Mouse (Mus musculus) gonadal fat pad, adult 2 months (tissue): ENCODE results near the gene Srm. TPM values are rescaled to one million over a fixed set of nuclear protein-coding genes. Genes with fewer than 3 reads are reported as not detected.

Experiments
- DNase-seq: peaks from one replicate; pipeline ENCODE4 v3.0.0-alpha.2; 2012; ENCODE audit warnings: low read depth
- polyA plus RNA-seq: library from polyadenylated mRNA; depleted of rRNA; stranded (reverse); fragments of >200 nt; gene quantifications from 2 replicates; pipeline ENCODE4 v1.2.3, GENCODE M21; 2012

Srm gene
- polyA plus RNA-seq, 1 experiment = 75.5 TPM

DNA sequence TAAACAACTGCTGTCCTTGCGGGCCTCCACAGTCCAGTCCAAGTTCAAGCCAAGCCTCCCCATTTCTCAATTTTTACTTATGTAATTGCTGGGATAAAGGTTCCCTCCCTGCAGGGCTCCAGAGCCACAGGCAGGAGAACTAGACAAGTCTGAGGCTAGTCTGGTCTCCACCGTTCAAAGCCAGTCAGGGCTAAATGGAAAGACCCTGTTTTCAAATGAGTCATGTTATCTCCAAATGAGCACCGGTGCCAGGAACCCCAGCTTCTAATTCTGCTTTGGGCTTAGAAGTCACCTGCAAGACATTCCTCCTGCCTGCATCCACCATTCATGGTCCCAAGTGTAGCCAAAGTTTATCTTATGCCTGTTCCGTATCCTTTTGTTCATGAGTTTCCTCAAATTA lies 10.6 kb downstream of the Srm start:
- DNase-seq = no peak

DNA sequence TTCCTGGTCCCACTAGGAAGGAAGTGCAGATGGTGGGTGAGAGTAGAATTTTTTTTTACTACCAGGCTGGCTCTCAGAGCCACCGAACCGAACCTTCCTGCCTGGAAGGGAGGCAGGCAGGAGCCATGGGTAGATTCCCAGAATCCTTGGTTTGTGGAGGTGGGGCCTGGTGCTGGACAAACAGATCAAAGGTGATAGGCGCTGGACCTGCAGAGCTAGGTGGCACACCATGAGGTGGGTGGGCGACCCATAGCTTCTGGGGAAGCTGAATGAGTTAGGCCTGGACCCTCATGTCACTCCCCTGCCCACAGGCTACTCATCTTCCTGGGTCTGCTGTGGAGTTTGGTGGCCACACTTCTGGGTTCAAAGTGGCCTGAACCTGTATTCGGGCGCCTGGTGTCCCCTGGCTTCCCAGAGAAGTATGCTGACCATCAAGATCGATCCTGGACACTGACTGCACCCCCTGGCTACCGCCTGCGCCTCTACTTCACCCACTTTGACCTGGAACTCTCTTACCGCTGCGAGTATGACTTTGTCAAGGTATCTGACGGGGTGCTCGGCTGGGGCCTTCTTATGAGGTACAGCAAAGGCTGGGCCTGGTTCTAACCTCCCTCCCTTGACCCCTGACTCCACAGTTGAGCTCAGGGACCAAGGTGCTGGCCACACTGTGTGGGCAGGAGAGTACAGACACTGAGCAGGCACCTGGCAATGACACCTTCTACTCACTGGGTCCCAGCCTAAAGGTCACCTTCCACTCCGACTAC lies 11.2 kb downstream of the Srm start, which contains the start of gene Masp2:
TSS of gene Masp2 (plus strand) at position 198 of the 764 bp plus-strand sequence.
- DNase-seq = no peak

GRCm38 (mm10) chr4:148603376-148604139 lies 12.3 kb downstream of the Srm start:
- no peak for DNase-seq

DNA sequence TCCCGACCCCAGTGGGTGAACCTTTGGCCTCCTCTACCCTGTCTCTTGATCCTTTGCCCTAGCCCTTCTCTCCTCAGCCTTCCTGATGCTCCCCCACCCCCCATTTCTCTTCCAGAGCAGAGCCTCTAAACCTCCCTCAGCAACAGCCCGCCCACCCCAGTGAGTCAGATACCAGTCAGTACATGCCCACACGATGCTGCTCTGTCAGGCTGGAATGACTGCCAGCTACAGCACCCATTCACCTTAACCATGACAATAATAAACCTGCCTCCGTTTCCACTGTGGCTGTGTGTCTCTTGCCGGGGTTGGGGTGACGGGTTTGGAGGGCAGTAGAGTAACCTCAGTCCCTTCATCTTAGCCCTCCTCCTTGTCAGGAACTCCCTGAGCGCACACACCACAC lies 12.8 kb downstream of the Srm start:
- no peak for DNase-seq

DNA sequence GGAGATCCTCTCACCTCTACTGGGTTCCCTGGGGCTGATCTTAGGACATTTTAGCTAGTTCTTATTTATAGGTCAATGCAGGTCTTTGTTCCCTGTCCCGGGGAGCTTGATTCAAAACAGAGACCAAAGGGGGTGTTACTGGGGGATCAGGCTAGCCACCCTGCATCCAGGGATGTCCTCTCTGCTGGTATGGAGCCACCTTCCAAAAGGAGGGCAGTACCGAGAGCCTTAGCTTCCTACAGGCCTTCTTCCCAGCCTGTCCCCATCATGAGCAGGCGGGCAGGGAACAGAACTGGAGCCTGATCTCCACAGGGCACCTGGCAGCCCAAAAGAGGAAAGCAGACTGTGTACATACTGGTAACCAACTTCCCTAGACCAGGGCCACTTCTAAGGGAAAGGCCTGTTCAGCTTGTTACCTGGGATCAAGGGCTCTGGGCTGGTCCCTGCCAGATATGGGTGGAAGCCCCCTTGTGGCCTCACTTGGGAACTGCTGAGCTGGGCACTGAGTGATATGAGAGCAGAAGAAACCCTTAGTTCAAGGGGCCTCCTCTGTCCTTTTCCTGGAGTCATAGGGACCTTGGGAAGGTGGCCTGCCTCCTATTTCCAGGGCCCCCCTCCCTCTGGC lies 13.3 kb downstream of the Srm start:
- DNase-seq = no peak

DNA sequence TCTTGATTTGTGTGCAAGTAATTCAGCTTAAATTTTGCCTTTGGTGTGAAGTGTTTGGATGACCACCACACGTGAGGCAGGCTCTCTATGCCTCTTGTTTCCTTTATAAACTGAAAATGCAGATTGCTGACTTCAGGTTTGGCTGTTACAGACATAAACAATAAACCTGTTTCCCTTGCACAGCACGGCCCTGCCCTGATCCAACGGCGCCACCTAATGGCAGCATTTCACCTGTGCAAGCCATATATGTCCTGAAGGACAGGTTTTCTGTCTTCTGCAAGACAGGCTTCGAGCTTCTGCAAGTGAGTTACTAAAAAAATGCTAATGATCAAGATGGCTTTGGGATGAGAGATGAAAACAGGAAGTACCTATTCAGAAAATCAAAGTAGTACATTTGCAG lies 16.5 kb downstream of the Srm start:
- no peak for DNase-seq

DNA sequence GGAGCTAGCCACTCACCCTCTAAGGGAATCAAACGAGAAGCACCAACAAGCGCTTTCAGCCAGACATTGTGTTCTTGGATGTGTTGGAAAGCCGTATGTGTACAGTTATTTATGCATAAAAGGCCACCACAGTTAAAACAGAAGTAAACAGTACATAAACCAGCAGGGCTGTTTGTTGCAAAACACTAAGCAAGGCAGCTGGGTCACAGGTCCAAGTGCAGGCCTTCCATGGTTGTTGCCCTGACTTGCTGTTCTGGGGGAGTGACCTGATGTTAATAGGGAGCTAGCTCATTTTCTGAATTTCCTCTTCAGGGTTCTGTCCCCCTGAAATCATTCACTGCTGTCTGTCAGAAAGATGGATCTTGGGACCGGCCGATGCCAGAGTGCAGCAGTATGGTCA lies 18.5 kb downstream of the Srm start:
- no peak for DNase-seq

DNA sequence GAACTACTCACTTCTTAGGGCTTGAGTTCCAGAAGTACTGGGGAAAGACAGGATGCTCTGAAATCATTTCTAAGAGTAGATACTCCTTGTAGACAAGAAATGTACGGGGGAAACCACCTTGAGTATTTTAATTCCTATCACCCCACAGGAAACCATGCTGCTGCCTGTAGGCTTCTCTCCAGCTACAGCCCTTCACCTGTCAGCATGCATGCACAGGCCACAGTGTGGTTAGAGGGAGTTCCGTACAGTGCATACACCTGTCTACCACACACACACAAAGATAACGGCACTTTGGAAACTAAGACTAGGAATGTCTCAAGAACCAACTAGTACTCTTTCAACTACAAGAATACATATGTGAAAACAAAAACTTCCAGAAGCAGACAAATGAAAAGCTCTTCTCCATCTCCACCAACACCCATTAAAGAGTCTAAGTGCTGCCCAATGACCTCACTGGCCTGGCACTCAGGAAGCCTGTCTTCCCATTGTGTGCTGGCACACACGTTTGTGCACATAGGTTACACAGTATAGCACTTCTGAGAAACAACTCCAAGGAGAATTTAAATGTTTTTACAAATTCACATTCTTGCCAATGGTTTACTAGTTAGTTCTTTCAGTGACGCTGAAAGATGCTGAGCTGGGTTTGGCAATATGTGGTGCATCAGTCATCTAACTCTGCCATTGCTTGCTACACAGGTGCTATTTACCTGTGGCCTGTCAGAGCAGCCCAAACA lies 19.5 kb downstream of the Srm start:
- DNase-seq = no peak

DNA sequence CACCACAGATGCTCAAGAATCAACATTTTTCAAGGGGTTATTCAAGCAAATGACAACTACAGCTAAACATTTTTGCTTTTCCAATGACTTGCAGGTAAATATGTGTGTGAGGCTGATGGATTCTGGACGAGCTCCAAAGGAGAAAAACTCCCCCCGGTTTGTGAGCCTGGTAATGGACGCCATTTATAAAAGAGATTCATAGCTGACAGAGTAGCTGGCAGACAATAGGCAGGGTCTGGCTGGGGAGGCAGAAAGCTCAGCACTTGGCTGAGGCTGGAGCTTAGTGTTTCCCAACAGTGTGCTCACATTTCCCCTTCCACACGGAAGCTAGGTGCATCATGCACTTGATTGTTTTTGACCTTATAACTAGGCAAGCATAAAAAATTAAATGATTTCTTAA lies 21.3 kb downstream of the Srm start:
- DNase-seq = no peak

DNA sequence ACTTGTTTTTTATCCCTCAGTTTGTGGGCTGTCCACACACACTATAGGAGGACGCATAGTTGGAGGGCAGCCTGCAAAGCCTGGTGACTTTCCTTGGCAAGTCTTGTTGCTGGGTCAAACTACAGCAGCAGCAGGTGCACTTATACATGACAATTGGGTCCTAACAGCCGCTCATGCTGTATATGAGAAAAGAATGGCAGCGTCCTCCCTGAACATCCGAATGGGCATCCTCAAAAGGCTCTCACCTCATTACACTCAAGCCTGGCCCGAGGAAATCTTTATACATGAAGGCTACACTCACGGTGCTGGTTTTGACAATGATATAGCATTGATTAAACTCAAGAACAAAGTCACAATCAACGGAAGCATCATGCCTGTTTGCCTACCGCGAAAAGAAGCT lies 22.4 kb downstream of the Srm start:
- no peak for DNase-seq

- DNase-seq = no peak
Measured at GRCm38 (mm10) chr4:148619805-148620204, 28.5 kb downstream of the Srm start.

DNA sequence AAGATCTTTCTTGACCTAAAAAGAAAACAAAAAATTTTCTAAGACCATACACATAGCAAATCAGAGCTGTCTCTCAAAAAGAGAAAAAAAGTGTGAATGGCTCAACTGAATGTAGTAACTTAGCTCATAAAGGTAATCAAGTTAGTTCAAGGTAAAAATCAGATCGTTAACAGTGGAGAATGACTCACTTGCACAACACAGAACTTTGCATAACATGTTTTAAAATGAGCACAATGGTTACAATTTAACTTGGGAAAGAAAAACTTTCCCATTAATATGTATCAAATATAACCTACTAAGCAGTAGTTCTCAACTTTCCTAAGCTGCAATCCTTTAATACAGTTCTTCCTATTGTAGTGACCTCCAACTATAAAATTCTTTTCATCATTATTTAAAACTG lies 29.4 kb downstream of the Srm start:
- no peak for DNase-seq

DNA sequence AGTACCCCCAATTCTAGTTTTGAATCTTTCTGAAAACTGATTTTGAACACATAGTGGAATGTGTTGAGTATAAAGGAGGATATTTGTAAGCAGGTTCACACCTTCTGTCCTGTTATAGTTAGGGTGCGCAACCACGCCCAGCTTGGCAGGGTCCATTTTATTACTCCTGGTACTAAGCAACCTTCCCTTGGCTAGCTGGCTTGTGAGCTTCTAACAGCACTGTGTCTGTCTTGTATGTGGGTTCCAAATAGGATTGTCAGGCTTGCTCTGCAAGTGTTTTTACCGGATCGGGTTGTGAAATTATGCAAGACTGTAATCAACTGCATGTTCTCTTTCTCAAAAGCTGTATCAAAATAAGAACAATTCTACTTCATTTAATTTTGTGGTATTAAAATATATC lies 31.2 kb downstream of the Srm start:
- no peak for DNase-seq

GRCm38 (mm10) chr4:148623609-148624008 lies 32.3 kb downstream of the Srm start:
- no peak for DNase-seq

GRCm38 (mm10) chr4:148625010-148625409 lies 33.7 kb downstream of the Srm start:
- no peak for DNase-seq

DNA sequence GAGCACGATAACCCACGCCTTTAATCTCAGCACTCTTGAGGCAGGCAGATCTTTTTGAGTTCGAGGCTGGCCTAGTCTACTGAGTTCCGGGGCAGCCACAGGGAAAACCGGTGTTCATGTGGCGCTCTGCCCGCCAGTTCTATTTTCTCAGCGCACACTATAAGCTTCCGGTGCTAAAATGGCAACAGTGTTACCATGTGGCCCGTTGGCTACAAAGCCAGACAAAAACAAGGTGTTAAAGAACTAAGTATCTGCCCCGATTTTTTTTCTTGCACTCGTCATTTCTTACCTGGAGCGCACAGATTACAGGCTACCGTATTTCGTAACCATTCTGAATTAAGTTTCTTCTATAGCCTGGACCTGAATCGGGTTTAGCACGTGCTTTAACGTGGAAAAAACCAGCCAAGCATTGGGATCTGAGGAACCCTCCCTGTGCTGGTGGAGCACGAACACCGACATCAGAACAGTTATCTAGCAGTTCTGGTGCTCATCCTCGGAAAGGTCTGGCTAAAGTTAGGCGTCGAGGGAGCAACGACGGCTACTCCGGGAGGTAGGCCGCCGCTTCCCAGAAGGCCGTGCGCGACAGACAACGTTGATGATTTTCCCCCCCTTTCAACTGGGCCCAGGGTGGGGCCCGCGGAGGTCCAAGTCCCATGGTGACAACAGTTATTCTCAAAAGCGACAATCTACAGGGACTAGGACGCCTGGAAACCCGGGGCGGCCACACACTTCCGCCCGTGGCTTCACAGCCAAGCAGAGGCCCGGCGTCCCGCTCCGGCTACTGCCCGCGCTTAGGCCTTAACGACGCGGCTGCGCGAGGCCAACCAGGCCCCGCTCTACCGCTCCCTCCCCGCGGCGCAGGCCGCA lies 34.7 kb downstream of the Srm start:
- DNase-seq = no peak

DNA sequence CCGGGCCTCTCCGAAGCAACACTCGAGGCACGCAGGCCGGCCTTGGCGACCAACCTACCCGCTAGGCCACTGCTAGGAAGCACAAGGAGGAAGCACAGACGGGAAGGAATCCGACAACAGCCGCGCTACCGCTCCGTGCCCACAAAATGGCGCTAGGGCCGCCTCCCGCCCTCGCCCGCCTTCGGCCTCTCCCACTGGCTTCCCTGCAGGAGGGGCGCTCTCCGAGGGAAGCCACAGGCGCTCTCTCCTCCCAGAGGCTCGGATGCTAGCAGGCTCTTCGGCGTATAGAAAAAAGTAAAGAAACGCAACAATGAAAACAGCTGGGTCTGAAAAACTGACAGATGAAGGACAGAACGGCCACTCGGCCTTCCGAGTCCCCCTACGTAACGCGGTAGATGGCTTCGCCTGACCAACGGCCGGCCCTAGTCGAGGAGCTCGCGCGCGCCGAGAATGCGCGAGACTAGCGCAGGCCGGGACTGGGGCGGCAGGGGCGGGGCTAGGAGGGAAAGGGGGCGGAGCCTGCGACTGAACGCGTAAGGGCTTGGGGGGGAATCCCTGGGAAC lies 35.4 kb downstream of the Srm start, which contains the start of gene Tardbp:
TSS of gene Tardbp (minus strand) at position 397 of the 563 bp plus-strand sequence.
- DNase-seq = no peak

- DNase-seq = no peak
Measured at GRCm38 (mm10) chr4:148627246-148627645, 35.9 kb downstream of the Srm start.

DNA sequence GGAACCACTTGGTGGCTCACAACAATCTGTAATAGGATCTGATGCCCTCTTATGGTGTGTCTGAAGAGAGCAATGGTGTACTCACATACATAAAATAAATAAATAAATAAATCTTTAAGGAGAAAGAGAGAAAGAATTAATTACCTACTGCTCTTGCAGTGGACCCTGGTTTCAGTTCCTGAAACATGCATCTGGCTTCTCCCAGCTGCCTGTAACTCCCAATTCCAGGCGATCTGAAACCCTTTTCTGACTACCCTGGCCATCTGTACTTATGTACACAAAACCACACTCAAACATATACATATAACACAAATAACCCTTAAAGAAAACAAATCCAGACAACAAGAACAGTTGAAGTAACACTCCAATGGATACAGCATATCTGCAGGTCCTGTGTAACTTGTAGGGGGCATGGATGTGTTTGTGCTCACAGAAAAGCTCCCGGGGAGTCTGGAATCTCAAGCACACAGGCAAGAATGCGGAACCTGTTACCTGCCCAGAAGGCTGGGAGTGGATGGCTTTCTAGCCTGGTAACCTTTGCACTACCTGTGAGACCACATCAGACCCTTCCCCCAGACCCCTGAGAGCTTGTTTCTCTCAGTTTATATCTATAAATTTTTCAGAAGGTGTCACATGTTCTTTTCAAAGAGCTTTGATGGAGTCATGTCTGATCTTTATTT lies 40.9 kb downstream of the Srm start:
- no peak for DNase-seq

DNA sequence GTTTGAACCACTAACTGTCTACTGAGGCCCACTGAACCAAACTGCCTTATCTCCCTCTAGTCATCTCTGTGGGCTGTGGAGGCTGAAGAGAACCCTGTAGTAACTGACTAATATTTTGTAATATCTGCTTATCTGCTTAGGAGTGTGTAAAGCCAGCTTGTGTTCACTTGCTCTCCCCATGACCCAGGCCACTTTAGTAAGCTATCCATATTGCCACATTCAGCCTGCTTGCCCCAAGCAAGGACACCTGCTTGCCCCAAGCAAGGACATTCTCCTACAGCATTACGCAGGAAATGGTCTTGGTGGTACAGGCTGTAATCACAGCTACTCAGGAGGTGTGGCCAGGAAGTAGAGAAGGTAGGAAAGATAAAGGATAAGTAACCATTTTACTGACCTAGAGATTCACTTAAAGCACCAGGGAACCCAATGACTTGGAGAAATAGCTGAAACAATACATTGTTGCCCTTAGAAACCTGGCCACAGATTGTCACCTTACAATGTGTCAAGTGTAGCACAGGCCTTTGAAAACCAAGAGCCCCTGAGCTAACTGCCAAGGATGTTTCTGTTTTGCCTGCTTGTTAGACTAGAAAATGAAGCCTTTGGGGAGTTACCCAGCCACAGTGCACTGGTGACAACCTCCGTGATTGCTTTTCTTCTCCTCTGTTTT lies 42.2 kb downstream of the Srm start:
- no peak for DNase-seq
